Mouse (Mus musculus): ENCODE results near the gene Ppia.
"Not testable (repeated sequence)": the region's sequence is repeated elsewhere in the genome, so short reads cannot be mapped to it uniquely, and the experiment has no call there.

The Ppia gene

GRCm38 (mm10) chr11:6414751-6415550 is at the start of gene Ppia:
Gene Ppia, plus strand, starts transcription at chr11:6415443.
- peak; percentile 18 for ATAC-seq (ENCODE audit: low TSS enrichment)

- ATAC-seq (ENCODE audit: low TSS enrichment) = peak; percentile 87
These were observed 49.4 kb upstream of the Ppia start for GRCm38 (mm10) chr11:6365885-6366284.

GRCm38 (mm10) chr11:6366434-6366833 is 48.8 kb upstream of the Ppia start:
- no peak for ATAC-seq (ENCODE audit: low TSS enrichment)

- ATAC-seq (ENCODE audit: low TSS enrichment) = no peak
These were observed 48.1 kb upstream of the Ppia start for GRCm38 (mm10) chr11:6367156-6367555.

- ATAC-seq (ENCODE audit: low TSS enrichment) = not testable (repeated sequence)
These were observed 47.3 kb upstream of the Ppia start for GRCm38 (mm10) chr11:6367986-6368385.

- ATAC-seq (ENCODE audit: low TSS enrichment) = no peak
These were observed 43.7 kb upstream of the Ppia start for GRCm38 (mm10) chr11:6371376-6372155.

GRCm38 (mm10) chr11:6372784-6373183 is 42.5 kb upstream of the Ppia start:
- no peak for ATAC-seq (ENCODE audit: low TSS enrichment)

- ATAC-seq (ENCODE audit: low TSS enrichment) = peak; percentile 69; the same call in 1 of the 2 replicates
These were observed 34.3 kb upstream of the Ppia start for GRCm38 (mm10) chr11:6380916-6381315.

GRCm38 (mm10) chr11:6388126-6388725 is 27.0 kb upstream of the Ppia start:
- ATAC-seq (ENCODE audit: low TSS enrichment) = no peak

- peak; percentile 94 for ATAC-seq (ENCODE audit: low TSS enrichment)
These were observed 26.4 kb upstream of the Ppia start, which contains the start of gene Zmiz2 for GRCm38 (mm10) chr11:6388726-6389413. Gene Zmiz2, plus strand, starts transcription at chr11:6389074.

GRCm38 (mm10) chr11:6389483-6389921 is 25.7 kb upstream of the Ppia start:
- peak; percentile 24; the same call in 1 of the 2 replicates for ATAC-seq (ENCODE audit: low TSS enrichment)

GRCm38 (mm10) chr11:6390376-6391053 is 24.7 kb upstream of the Ppia start:
- ATAC-seq (ENCODE audit: low TSS enrichment) = no peak

- ATAC-seq (ENCODE audit: low TSS enrichment) = no peak
These were observed 23.5 kb upstream of the Ppia start for GRCm38 (mm10) chr11:6391516-6392276.

- ATAC-seq (ENCODE audit: low TSS enrichment) = no peak
These were observed 22.4 kb upstream of the Ppia start for GRCm38 (mm10) chr11:6392857-6393256.

- ATAC-seq (ENCODE audit: low TSS enrichment) = no peak
These were observed 21.4 kb upstream of the Ppia start for GRCm38 (mm10) chr11:6393866-6394265.

- ATAC-seq (ENCODE audit: low TSS enrichment) = no peak
These were observed 19.7 kb upstream of the Ppia start for GRCm38 (mm10) chr11:6395565-6395964.

GRCm38 (mm10) chr11:6398141-6398540 is 17.1 kb upstream of the Ppia start:
- no peak for ATAC-seq (ENCODE audit: low TSS enrichment)

GRCm38 (mm10) chr11:6402515-6403510 is 12.4 kb upstream of the Ppia start:
- ATAC-seq (ENCODE audit: low TSS enrichment) = no peak

- ATAC-seq (ENCODE audit: low TSS enrichment) = no peak
These were observed 11.3 kb upstream of the Ppia start for GRCm38 (mm10) chr11:6403830-6404405.

Data from frontal cortex, adult (tissue).